Mouse (Mus musculus): ENCODE results near the gene Map3k20. TPM values are rescaled to one million over a fixed set of nuclear protein-coding genes. Genes with fewer than 3 reads are reported as not detected.

The Map3k20 gene
- total RNA-seq, 2 experiments from 2014 or later = 12.2 to 12.4 TPM

GRCm38 (mm10) chr2:72409968-72410367, 124.5 kb downstream of the Map3k20 start:
- no peak for DNase-seq (ENCODE audit: extremely low spot score in 1 of 2, low spot score in 1 of 2)

DNA sequence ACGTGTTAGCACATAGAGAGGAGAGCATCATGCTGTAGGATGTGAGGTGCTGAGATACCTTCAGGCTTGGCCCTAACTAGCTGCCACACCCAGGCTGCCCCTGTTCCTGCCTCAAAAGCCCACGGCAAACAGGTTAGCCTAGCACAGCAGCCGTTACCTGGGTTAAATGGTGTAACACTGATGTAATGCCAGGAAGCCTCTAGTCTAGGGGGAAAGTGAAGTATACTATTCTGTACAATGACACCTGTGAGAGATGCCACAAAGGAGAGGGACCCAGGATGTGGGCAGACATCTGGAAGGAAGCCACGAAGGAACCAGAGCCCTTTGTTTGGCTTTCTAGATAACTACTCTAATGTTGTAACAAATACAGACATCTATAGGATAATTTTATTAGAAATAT, 126.8 kb downstream of the Map3k20 start:
- no peak for DNase-seq (ENCODE audit: extremely low spot score in 1 of 2, low spot score in 1 of 2)

- DNase-seq (ENCODE audit: extremely low spot score in 1 of 2, low spot score in 1 of 2) = no peak
Observed at GRCm38 (mm10) chr2:72415416-72415815, 130.0 kb downstream of the Map3k20 start.

DNA sequence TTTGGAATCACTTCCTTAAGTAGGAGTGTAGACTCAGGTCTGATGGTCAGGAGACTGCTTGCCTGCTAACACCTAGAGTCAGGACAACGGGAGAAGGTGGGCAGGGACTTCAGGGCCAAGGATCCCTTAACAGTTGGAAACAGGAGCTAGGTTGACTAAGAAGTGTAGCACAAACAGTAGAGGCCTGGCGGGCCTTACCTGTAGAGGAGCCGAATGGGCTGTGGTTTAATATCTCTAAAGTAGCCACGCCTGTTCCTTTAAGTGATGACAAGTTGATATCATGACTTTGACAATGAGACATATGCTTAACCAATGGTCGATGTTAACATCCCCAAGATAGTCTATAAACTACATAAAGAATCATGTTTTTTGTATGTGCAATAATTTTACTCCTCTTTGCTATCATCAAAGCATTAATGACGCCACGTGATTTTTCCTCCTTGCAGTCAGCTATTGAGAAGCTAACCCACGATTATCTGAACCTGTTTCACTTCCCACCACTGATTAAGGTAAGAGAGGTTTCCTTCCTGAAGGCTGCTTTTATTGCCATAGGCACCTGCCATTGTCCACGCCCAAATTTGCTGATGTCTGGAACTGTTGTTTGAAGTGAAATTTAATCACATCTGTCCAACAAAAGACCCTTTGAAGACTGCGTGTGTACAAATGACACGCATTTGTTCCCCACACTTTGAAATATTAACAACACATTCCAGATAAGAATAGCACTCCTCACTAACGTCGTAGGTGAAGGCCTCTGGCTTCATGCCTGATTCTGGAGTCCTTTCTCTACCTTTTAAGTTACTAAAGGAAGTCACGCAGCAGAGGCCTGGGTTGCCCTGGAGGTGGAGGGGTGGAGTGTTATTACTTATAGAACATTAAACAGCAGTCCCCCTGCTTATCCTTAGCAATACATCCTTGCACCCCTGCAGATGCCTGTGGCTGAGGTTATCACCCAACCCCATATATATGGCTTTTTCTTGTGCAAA, 131.0 kb downstream of the Map3k20 start:
- no peak for DNase-seq (ENCODE audit: extremely low spot score in 1 of 2, low spot score in 1 of 2)

DNA sequence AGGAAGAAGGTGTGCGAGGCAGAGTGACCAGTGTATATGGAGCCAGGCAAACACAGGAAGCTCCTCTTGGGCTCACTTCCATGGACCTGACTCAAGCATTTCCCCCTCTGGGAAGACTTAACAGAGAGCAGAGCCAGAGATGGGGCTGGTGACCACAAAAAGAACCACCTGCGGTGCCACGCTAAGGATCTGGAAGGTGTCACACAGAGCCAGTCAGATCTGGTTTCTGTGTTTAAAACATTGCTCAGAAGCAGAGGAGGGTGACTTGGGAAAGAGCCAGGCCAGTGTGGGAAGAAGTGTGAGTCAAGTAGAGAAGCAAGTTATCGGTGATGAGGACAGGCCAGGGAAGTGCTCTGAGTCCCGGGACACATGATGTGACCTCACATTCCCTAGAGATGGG, 135.1 kb downstream of the Map3k20 start:
- DNase-seq (ENCODE audit: extremely low spot score in 1 of 2, low spot score in 1 of 2) = no peak

DNA sequence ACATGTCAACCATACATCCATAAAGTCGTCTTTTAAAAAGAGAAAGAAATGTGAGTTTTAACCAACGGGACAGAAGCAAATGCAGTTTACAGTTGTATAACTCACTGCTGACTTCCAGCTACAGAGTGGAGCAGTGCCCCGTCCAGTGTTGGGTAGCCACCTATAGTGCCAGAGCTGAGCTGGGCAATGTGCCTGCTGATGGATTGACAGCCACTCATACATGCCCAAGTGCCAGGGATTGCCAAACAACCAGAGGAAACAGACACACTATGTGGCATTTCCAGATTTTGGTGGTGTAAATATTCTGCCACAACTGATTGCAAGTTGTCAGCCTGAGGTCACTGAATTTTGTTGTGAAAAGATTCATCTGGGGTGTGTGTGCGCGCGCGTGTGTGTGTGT, 139.2 kb downstream of the Map3k20 start:
- no peak for DNase-seq (ENCODE audit: extremely low spot score in 1 of 2, low spot score in 1 of 2)

DNA sequence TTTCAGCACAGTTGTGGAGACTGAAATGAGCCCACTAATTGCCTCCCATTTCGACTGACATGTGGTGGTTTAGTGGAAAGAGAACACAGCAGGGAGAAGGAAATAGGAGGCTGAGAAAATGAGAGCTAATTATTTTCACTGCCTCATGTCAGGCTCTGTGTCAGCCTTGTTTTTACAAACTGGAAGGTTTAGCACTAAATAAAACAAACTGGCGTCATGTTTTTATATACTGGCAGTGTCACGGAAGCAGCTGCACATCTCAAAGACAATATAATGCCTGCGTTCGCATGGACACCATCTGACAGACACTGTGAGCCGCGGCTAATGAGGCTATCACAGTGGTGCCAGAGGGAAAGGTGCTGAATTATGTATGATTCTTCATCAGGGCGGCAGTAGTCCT, 141.3 kb downstream of the Map3k20 start:
- no peak for DNase-seq (ENCODE audit: extremely low spot score in 1 of 2, low spot score in 1 of 2)

DNA sequence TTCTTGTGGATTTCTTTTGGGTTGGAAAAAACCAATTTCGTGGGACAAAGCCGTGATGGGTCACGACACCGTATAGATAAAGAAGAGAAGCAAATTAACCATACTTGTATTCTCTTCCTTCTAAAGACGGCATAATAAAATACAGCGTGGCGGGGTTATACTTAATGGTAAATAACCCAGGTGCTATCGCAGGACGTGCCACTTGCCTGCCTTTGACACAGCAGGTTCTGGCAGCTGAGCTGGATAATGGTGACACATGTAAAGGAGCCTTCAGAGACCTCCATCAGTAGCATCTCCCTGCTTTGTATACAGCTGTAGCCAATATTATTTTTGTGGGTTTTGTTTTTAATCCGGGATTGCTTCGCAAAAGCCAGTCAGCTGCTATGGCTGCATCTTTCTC, 141.9 kb downstream of the Map3k20 start:
- no peak for DNase-seq (ENCODE audit: extremely low spot score in 1 of 2, low spot score in 1 of 2)

- DNase-seq (ENCODE audit: extremely low spot score in 1 of 2, low spot score in 1 of 2) = no peak
Observed at GRCm38 (mm10) chr2:72438941-72439533, 153.6 kb downstream of the Map3k20 start.

- no peak for DNase-seq (ENCODE audit: extremely low spot score in 1 of 2, low spot score in 1 of 2)
Observed at GRCm38 (mm10) chr2:72441010-72441409, 155.6 kb downstream of the Map3k20 start.

- no peak for DNase-seq (ENCODE audit: extremely low spot score in 1 of 2, low spot score in 1 of 2)
Observed at GRCm38 (mm10) chr2:72442825-72443224, 157.4 kb downstream of the Map3k20 start.

DNA sequence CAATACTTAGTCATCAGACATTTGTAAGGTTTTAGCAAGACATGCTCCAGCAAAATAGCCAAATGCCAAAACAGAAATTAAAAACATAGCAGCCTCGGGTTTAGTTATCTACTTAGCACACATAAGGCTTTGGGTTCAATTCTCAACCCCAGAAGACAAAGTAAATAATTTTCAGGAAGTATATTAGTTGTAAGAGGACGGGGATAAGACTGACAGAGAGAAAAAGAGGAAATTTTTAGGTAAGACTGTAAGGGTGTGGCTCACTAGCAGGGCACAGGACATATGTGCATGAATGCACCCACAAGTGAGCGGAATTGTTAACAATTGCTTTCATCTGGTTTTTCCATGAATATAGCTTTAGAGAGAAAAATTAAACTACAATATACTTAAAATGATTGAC, 158.5 kb downstream of the Map3k20 start:
- no peak for DNase-seq (ENCODE audit: extremely low spot score in 1 of 2, low spot score in 1 of 2)

GRCm38 (mm10) chr2:72446106-72446505, 160.7 kb downstream of the Map3k20 start:
- DNase-seq (ENCODE audit: extremely low spot score in 1 of 2, low spot score in 1 of 2) = no peak

DNA sequence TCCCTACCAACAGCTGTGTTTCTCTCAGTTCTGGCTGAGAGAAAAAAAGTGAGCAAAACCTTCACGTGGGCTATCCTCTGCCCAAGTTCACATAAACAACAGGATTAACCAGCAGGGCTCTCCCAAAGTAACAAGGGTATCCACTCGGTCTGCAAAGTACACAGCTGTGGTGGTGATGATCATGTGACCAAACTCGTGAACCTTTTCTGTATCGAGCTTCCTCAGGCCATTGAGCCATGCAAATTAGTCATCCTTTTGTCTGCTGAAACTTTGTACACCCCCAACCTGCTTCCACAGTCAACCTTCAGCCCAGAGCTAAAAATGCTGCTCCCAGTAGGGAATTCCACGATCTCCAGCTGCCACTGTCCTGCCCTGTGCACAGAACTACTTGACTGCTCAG, 161.2 kb downstream of the Map3k20 start:
- no peak for DNase-seq (ENCODE audit: extremely low spot score in 1 of 2, low spot score in 1 of 2)

GRCm38 (mm10) chr2:72453563-72453962, 168.1 kb downstream of the Map3k20 start:
- DNase-seq (ENCODE audit: extremely low spot score in 1 of 2, low spot score in 1 of 2) = no peak

DNA sequence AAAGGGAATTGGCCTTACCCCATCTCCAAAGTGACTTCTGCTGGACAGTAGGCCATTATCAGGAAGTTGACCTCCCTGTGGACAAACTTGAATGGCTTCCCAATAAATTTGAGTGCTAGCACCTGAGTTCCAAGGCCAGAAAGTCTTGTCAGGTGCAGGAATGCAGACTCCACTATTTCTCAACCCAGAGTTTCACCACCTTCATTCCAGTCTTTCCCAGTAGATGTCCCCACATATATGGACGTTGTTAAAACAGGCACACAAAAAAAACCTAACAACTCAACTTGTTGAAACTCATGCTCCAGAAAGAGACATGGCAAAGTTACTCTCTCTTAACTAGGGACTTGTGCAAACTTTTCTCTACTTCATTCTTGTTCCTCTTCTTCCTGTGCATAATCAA, 170.8 kb downstream of the Map3k20 start:
- DNase-seq (ENCODE audit: extremely low spot score in 1 of 2, low spot score in 1 of 2) = no peak

DNA sequence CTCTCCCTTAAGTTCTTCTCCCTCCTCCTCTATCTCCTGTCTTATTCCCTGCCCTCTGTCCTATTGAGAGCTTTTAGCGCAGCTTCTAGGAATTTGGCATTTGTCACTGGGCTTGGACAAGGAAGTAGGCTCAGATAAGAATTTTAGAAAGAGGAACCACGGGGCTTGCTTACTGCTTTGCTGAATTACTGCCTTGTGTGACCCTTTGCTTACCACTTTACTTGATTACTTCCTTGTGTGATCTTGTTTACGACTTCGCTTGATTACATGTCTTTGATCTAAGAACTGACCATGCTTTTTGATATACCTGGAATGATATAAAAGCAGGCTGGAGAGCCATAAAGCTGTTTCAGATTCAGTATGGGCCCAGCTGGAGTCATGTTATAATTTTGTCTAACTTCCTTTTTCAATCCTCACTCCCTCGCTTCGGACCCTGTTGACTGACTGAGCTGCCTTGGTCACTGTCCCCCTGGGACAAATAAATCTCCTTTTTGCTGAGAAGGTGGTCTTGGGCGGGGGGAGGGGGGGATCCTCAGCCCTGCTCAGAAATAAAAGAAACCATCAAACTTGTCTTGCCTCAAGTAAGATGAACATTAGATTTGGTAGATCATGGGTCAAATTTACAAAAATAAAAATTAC, 179.1 kb downstream of the Map3k20 start:
- DNase-seq (ENCODE audit: extremely low spot score in 1 of 2, low spot score in 1 of 2) = no peak

DNA sequence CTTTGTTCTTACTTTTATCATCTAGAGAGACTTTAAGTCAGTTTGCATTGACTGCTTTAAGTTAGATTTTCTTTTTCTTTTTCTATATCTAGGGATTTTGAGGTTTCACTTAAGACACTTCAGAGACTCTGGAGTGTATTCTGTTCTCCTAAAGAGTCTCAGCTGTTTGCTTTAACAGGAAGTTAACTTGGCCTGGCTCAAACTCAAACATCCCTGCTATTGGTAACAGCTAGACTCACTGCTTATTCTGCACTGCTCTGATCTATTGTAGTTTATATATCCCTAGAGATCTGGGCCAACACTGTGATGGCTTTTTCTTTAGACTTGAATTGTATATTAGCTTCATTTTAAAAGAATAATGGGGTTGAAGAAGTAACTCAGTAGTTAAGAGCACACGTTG, 182.2 kb downstream of the Map3k20 start:
- no peak for DNase-seq (ENCODE audit: extremely low spot score in 1 of 2, low spot score in 1 of 2)

- no peak for DNase-seq (ENCODE audit: extremely low spot score in 1 of 2, low spot score in 1 of 2)
Observed at GRCm38 (mm10) chr2:72471415-72472070, 186.1 kb downstream of the Map3k20 start.

- DNase-seq (ENCODE audit: extremely low spot score in 1 of 2, low spot score in 1 of 2) = no peak
Observed at GRCm38 (mm10) chr2:72474531-72475287, 189.3 kb downstream of the Map3k20 start.
